Mouse (Mus musculus) layer of hippocampus, adult 9-10 months (tissue): ENCODE results near the gene Rab3c.

Source experiments
- DNase-seq: peaks from one replicate; pipeline ENCODE4 v3.0.0; 2022; ENCODE audit warnings: low spot score

The Rab3c gene

DNA sequence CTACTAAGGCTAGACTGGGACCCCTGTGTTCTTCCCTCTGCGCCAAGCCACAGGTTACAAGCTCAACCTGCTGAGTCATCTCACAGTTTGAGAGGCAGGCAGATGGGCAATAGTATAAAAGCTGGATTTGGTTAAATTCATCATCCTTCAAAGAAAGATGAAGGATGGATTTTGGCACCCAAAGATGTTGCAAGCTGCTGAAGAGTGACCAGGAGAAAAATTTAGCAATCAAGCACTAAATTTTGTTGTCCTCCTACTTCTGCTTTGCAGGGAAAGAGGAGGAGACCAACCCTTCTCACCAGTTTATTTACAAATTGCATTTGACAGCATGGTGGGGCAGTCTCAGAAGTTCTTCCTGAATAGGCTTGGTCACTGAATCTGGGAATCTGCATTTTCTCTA lies 90.8 kb downstream of the Rab3c start:
- no peak for DNase-seq

DNA sequence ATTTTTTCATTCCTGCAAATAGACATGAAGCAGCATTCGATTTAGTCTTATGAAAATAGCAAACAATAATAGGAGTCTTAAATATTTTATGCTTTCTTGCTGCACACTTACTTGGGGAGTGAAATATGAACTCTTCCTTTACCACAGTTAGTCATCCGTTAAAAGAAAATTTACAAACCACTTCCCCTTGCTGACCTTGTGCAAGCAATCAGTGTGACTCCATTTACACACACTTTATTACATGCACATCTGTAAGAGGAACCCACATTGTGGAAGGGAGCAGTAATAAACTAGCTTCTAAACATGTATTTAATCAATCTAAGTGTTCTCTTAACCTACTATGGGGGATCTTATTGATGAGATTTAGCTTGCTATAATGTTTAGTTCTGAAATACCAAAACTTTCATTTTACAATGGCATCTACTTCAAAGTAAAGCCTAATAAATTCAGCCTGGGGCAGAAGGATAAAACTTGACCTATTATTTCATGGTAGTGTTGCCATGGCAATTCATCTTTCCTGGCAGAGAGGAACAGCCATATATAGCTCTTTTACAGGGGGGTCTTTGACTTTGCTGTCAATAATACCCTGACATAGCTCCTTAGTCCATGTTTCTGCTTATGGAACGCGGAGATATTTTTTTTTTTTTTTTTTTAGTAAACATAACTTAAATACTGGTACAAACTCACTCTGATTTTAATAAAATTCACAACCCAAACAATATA lies 95.7 kb downstream of the Rab3c start:
- DNase-seq = no peak

DNA sequence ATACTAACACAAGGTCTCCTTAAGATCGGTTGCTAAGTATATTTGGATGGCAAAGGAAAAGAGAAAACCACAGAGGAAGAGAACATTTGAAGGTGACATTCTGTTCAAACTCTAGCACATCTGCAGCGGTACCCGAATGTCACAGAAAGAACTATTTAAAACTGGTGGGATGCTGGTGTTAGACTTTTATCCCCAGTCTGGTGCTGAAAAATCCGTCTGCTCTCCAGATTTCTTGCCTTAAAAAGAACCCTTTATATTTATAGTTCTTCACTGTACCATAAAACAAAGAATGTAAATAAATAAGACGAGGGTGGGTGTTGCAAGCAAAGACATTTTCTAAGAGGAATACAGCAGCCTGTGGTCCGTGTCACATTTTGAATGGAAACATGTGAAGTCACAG lies 105.1 kb downstream of the Rab3c start:
- DNase-seq = no peak

DNA sequence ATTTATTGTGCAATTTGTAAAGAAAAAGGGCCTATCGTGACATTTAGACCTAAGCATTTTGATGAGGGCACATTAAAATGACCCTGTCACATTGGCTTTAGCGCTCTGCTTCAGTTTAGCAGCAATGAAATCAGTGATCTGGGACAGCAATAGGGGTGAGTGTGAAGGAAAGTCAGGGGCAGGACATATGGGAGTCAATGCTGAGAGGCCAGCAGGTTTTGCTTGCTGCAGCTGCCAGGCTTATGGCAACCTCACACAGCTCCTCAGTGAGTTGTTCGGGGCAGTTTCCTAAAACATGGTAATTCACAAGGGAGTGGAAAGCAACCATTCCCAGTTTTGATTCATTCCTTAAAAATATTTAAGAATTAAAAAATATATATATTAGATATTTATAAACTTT lies 111.1 kb downstream of the Rab3c start:
- DNase-seq = no peak

DNA sequence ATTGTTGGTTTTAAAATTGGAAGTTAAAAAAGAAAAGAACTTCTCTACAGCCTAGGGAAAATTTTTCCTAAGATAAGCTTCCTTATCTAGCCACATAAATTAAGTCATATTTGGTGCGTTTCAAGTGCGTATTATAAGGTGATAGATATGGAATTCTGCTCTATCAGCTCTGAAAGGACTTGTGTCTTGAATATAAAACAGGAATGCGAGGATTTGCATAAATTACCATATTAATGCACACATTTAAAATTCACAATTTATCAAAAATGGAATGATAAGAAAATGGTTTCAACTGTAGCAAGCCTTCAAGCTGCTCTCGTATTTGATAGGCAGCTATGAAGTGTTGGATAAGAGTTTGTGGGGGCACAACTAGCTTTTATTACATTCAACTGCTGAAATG lies 111.6 kb downstream of the Rab3c start:
- DNase-seq = no peak

DNA sequence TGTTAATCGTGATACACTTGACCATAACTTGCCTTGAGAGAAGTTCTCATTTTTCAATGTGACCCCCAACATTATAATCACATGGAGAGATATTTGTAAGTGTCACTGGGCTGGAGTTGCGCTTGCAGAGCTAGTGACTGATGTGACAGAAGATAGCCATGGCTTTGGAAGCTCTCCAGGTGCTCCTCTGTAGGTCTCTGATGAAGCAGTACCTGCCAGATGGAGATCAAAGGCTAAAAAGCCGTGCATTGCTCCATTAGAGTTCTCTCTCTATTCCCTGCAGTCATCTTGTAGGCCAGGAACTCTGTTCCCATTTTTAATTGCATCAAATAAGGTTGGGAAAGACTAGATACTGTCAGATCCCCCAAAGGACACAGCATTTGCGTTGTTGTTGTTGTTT lies 112.2 kb downstream of the Rab3c start:
- DNase-seq = no peak

DNA sequence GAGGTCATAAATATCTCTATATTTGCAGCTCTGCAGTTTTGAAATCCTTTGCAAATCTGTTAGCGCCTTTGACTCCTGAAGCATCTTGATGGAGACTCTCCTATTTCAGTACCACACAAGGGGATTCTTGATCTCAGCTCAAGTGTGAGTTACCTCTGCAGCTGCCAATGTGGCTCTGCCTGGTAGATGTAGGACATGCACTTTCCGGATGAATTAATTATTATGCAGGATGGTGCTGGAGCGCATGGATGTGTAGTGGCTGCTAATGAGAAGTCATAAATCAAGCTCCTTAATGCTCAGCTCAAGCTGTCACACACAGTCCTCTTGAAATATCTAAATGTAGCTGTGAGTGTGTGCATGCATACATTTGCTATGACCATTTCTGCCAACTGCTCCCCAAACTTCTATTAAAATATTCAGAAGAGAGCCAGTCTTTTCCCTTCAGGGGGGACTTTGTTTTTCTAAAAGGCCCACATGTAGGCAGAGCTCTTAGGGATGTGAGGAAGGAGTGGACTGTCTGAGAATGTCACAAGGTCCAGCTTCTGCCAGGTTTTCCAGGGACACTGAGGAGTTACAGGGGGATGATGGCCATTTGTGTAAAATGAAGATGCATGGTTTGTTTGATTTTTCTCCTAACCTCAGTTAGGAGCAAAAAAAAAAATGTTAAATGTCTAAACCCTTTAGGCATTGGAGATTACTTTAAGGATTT lies 114.0 kb downstream of the Rab3c start:
- DNase-seq = no peak

DNA sequence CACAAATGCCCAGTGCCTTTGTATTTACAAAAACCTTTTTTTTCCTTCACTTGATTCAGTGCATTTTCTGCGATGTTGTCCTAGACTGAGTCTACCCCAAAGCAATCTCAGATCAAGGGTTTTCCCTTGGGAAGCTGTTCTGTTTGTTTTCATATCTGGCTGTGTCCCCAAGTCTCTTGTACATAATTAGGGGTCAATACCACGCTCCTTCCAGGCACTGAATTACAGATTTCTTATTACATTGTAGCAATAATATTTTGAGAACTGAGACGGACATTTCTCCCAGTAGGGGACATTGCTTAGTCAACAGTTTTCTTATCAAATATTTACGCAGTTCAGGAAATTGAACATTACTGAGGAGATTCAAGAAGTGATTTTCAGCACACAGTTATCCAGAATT lies 120.8 kb downstream of the Rab3c start:
- DNase-seq = no peak

DNA sequence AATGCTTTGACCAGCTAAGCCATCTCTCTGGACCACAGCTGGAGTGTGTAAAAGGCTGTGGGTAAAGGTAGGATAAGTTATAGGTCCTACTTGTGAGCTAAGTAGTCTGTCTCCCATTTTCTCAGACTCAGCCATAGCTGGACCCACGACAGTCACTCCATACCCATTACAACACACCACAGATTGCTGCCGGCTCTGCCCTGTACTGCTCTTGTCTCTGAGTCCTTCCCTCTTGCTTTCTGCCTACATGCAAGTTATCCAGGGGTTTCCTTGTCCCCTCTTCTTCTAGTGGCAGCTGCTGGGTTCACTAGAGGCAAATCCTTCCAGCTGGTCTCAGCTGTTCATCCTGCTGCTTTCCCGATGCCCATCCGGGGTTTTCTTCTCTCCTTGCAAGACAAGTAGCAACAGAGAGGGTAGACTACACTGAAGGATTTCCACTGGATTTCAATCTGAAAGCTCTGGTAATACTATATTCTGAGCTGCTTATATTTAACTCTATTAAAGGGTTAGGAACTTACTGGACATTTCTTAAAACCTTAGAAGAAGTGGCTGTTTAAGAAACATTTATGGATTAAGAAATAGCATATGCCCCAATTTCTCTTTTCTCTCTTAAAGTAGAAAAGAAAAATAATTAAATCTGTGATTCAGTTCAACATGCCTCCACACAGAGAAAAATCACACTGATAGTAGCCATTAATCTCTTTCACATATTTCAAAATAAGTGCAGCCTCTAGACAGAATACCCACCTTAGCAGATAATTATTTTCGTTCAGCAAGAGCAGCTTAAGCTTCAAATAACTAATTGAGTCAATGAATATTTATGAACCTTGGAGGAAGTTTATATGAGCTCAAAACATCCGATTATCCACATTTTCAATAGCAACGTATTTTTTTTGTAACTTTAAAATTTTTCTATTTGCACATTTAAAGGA lies 121.9 kb downstream of the Rab3c start:
- no peak for DNase-seq

DNA sequence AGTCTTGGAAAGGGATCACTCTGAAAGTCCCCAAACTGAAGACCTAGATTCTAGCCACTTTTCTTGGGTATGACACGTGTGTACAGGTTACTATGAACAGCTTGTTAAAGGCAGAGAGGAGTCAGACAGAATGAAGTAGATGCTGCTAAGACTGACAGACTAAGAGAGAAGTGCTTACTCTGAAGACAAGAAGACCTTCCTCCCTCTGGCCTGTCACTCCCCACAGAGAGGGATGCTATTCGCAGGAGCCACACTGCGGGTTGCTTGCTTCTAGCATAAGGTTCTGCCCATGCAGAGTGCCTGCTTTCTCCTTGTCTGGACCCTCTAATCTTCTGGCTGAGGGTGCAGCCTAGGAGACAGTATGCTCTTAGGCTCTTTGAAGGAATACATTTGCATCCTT lies 135.3 kb downstream of the Rab3c start:
- no peak for DNase-seq

DNA sequence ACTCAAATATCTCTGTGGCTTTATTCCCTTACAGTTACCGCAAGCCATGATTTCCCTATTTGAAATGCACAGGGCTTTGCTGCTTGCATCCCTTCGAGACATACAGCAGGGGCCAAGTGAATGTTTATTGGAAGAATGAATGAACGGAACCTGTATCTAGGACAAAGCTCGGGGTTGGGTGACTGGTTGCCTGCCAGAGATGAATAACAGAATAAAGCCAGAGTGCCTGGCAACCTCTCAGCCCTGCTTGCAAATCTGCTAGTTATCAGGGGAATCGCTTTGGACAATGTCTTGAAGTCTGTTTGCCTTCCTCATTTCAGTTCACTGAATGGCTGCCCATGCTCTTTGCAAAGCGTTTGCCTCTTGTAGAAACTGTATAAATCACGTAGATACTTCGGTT lies 135.8 kb downstream of the Rab3c start:
- no peak for DNase-seq

DNA sequence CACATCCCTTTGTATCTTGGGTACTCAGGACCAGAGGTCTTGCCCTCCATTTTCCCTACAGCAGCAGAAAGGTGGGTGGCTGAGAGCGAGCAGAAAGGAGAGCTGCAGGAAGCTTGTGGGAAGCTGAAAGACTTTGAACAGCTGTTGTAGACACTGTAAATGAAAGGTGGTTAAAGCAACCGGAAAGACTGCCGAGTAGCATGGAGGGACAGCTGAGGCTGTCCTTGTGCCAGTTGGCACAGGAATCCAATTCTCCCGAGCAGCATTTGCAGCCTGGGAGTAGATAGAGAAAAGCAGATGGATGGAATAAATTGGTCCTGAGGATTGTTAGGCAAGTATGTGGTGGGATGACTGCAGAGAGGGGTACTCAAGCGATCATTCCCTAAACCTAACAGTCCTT lies 141.5 kb downstream of the Rab3c start:
- no peak for DNase-seq

DNA sequence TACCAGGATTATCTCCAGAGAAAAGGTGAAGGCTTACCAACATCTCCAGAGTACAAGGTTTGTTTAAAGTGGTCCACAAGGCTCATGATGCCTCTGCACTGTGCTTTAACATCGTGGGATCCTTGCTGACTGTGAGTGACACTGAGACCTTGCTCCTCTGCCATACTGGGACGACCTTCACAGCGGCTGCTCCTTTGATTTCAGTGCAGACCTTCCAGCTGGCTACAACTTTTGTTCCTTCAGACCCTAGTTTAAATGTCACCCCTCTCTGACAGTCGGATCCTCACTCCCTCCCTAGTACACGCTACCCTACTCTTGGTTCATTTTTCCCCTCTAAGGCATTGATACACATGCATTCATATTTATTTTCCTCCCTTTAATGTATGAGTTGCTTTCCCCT lies 142.2 kb downstream of the Rab3c start:
- DNase-seq = no peak

DNA sequence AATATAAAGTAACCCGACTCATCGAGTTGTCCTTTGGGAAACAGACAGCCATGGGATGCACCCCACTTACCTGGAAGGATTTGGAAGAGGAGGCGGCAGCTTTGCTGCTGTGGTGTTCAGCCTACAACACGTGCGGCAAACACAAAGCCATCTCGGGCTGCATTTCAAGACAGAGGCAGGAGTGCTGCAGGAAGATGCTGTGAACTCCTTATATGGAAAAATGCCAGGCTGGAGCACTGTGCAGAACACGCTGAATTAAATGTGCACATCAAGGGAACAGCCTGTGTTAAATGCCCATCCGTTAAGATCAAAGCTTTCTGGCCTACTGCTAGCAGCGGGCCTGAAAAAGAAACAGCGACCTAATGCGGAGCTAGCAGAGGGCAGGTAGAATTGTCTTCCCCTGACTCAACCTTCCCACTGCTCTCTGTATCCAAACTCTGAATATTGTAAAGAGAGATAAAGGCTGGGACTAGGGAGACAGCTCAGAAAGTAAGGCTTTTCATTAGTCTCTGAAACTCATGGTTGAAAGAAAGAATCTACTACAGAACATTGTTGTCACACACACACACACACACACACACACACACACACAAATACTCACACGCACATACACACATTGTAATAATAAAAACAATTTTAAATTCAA lies 153.1 kb downstream of the Rab3c start:
- DNase-seq = no peak

DNA sequence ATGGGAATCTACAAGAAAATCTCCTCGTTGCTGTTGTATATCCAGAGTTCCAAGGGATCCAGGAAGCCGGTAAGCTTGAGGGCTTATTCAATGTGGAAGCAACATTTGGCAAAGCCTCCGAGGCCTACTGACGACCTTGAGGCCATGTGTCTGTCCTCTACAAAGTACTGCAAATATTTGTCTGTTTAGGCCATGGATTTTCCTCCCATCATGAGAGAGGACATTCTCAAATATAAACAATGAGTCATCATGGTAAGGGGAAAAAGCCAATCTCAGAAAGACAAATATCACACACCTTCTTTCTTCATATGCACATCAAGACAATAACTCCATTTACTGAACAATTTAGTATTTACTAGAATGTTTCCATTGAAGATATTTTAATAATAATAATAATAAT lies 158.0 kb downstream of the Rab3c start:
- DNase-seq = no peak

DNA sequence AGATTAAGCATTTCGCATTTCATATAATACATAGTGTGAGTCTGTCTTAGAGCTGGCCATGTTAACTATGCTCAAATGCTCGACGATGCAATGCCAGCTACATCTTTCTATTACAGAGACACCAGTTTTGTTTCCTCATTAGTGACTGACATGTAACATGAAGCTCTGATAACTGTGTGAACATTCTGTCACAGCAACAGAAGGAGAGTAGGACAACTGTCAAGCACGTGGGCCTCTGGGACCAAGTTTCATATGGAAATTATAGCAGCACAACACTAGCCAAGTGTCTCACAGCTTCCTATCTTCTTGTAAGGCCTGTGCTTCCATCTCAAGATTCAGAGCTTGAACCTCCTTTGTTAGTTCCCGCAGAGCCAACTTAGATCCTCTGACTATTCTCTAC lies 163.9 kb downstream of the Rab3c start:
- no peak for DNase-seq

DNA sequence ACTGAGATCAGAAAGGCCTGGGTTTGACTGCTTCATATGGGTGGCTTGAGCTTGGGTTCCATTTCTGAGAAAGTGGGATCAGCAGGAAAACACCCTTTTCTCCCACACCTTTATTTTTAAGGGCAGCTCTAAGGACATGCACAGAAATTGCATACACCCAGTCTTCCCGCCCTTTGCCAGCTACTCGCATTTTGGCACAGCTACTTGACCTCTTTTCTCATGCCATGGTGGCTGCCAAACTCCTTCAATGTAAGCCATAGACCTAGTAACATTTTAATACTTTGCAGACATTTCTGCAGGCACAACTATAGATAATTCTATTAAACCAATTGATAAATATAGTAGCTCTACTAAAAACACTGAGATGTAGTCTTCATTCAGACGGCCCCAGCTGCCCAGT lies 164.5 kb downstream of the Rab3c start:
- no peak for DNase-seq

DNA sequence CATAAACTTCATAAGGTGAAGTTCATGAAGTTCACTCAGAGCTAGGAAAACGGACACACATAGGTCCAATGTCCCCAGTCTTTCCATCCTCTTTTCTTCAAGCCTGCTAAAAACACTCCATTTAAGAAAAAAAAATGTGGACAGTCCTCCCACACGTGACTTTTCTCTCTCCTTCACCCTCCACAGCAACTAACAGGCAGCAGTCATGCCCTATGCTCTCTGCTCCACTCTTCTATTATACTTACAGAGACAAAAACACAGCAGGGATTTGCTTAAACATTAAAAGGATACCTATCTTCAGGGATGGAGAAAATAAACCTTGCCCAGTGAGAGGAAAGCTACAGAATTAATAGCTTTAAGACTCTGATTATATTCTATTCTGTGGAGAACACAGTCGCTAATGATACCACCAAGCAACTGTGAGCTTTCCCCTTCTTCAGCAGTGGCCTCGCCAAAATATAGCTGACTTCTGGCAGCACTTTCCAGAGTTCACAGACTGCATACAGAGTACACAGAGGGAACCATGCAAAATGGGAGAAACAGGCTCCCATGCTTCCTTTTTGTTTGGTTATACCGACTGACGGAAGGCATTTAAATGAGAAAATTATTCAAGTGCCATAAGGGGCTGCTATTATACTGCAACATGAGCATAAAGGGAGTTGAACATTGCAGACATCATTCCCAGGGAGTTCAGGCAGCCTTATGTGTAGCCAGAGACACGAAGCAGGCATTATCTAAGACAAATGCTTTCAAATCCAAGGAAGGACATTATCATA lies 165.7 kb downstream of the Rab3c start:
- no peak for DNase-seq

DNA sequence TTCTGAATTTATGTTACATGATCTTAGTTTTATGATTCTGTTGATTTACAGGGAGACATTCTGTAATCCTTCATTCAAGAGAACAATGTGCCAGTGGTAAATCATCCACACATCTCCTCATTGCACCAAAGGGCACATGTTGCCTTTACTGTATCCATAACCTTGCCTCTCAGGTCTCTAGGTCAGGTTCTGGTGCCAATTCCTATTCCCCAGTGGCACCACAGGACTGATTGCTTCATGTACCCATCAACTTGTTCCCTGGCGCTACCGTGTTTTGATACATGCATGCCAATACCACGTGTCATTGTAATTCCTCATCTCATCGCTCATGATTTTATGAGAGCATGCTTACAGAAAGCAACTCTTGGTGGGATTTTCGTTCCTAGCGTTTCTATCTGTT lies 167.1 kb downstream of the Rab3c start:
- no peak for DNase-seq

DNA sequence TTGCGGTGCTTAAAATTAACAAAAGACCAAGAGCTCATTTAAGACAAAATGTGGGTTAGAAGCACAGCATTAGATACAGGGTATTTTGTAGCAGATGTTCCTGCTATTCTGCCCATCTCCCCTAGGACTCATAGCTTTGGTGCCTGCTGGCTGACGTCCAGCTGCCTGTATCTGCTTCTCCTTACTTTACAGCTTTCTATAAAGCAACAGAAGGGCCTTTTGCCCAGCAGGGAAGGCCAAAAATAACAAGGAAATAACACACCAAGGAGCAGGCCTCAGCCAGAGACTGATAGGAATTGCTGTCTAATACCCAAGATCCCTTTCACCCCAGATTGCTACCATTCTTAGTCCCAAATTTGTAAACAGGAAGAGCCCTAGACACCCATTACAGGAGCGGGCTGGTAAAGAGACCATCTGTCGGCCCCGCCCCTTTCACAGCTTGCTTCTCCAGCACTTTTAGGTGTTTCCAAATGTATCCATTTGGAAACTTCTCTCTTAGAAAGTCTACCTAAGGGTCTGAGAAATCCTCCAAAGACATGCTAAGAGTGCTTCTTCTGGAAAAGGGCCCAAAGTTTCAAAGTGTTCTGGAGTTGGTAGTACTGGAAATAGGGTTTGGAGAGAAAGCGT lies 183.3 kb downstream of the Rab3c start:
- no peak for DNase-seq

DNA sequence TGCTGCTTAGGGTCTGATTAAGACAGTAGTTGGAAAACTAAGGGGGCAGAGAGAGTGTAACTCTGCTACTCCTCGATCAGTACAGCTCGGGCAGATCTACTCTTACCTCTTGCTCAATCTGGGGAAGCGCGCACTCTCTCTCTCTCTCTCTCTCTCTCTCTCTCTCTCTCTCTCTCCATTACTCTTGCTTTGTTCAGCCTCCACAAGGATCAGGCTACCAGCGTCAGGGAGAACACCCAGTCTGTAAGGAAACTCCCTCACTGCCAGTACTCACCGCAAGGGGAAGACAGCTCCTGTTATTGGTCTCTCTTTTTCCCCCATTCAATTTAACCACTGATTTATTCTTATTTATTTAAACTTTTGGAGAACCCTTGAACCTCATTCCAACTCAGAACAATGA lies 185.8 kb downstream of the Rab3c start:
- DNase-seq = no peak
